Mouse (Mus musculus): ENCODE measurements around the gene Nrp2.

GRCm38 (mm10) chr1:62743064-62743694, 40.1 kb downstream of the Nrp2 start:
- TF ChIP-seq CTCF (IDR thresholded peaks at IDR 0.05; ENCODE audit: extremely low read depth, insufficient read depth, low read length) (no peak), POLR2A (IDR thresholded peaks at IDR 0.05; ENCODE audit: extremely low read depth, insufficient read depth, low read length) (no peak)
